Mouse (Mus musculus) kidney, embryonic 15.5 days (tissue): ENCODE results near the gene Ubac1. TPM values are rescaled to one million over a fixed set of nuclear protein-coding genes. Genes with fewer than 3 reads are reported as not detected.
A peak's percentile ranks its signal among the peaks of the same experiment; 100 is the strongest.

ENCODE experiments used
- ATAC-seq: fragments of 200-750 bp; cut with Nextera tagmentation; replicated peaks from 2 replicates; pipeline ENCODE4 v1.8.0; 2017; ENCODE audit warnings: moderate TSS enrichment; ENCODE audit not compliant: low FRiP score
- H3K27ac ChIP-seq: fragments of 300-500 bp; sonication (generic); 2 replicates; pipeline ENCODE4 v1.5.1; 2015; ENCODE audit warnings: mild to moderate bottlenecking, inconsistent platforms
- H3K27me3 ChIP-seq: fragments of 300-500 bp; sonication (generic); 2 replicates; pipeline ENCODE4 v1.6.1; 2015; ENCODE audit warnings: inconsistent platforms
- H3K36me3 ChIP-seq: fragments of 300-500 bp; sonication (generic); 2 replicates; pipeline ENCODE4 v1.6.1; 2015; ENCODE audit warnings: inconsistent platforms
- H3K4me1 ChIP-seq: fragments of 300-500 bp; sonication (generic); 2 replicates; pipeline ENCODE4 v1.6.1; 2015; ENCODE audit warnings: inconsistent platforms
- H3K4me2 ChIP-seq: fragments of 300-500 bp; sonication (generic); 2 replicates; pipeline ENCODE4 v1.6.1; 2015; ENCODE audit warnings: moderate library complexity, mild to moderate bottlenecking, inconsistent platforms
- H3K4me3 ChIP-seq: fragments of 300-500 bp; sonication (generic); replicated peaks from 2 replicates; pipeline ENCODE4 v1.5.1; 2015; ENCODE audit warnings: mild to moderate bottlenecking, inconsistent platforms
- H3K9ac ChIP-seq: fragments of 300-500 bp; sonication (generic); 2 replicates; pipeline ENCODE4 v1.6.1; 2015; ENCODE audit warnings: mild to moderate bottlenecking, inconsistent platforms
- H3K9me3 ChIP-seq: fragments of 300-500 bp; sonication (generic); replicated peaks from 2 replicates; pipeline ENCODE4 v1.6.1; 2016; ENCODE audit warnings: inconsistent platforms
- WGBS: fragments of 180-500 bp; shearing (Covaris S2); methylation state at CpG from one replicate; pipeline ENCODE4 v1.1.7; 2015; ENCODE audit warnings: mixed read lengths; 5-methylcytosine and 5-hydroxymethylcytosine counted together
- polyA plus RNA-seq: library from polyadenylated mRNA; unstranded; fragments of >200 nt; fragmentation: Nextera tagmentation; extraction: Ambion mirVana; gene quantifications from 2 replicates; pipeline ENCODE4 v1.2.1, GENCODE M21; 2015

Ubac1 gene
- polyA plus RNA-seq, 1 experiment from 2014 or later = 94.5 TPM

DNA sequence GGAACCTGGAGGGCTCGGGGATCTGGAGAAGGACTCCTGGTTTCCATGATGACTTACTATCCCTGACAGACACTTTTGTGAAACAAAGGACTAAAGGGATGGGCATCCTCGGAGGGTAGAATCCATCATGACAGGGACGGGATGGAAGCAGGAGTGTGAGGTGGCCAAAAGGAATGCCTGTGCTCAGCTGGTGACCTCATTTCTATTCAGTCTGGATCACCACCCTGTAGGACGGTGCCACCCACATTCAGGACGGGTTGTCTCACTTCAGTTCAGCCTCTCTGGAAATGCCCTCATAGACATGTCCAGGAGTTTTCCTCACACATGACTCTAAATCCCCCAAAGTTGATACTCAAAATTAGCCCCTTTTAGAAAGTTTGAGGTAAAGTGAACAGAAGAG is 34.9 kb downstream of the Ubac1 start:
- WGBS = 68% methylated on average over 5 of the region's 5 CpGs
- Histone ChIP-seq H3K36me3 (no peaks in the 10 kb centered on the region), H3K9ac (no peak overlapping the region), H3K4me3 (no peak overlapping the region), H3K4me2 (no peak overlapping the region), H3K9me3 (no peaks in the 10 kb centered on the region), H3K4me1 (peaks cover 14% of the 10 kb centered on the region), H3K27ac (peak overlapping the region; percentile 5; the same call in 1 of the 2 replicates), H3K27me3 (no peaks in the 10 kb centered on the region)
- ATAC-seq = no peak

- H3K9me3 ChIP-seq = no peaks in the 10 kb centered on the region
- H3K4me1 ChIP-seq = peaks cover 45% of the 10 kb centered on the region
- H3K4me3 ChIP-seq = peak within 1 kb of the TSS; percentile 71
- peak within 1 kb of the TSS; percentile 86 for H3K4me2 ChIP-seq
- no peaks in the 10 kb centered on the region for H3K27me3 ChIP-seq
- peak within 1 kb of the TSS; percentile 82 for H3K27ac ChIP-seq
- H3K9ac ChIP-seq = peak within 1 kb of the TSS; percentile 80
- WGBS = under 1% methylated on average over 53 of the region's 64 CpGs
- ATAC-seq = peak; percentile 99
- no peaks in the 10 kb centered on the region for H3K36me3 ChIP-seq
Measured at GRCm38 (mm10) chr2:25983159-25983907, 38.2 kb downstream of the Ubac1 start, which contains the start of gene Camsap1. TSS of gene Camsap1 (minus strand) at chr2:25983282.

GRCm38 (mm10) chr2:25982426-25983091 is 39.0 kb downstream of the Ubac1 start:
- no peaks in the 10 kb centered on the region for H3K9me3 ChIP-seq
- peak; percentile 26 for ATAC-seq
- peak overlapping the region; percentile 86 for H3K4me2 ChIP-seq
- H3K9ac ChIP-seq = peak overlapping the region; percentile 80
- H3K27me3 ChIP-seq = no peaks in the 10 kb centered on the region
- H3K27ac ChIP-seq = peak overlapping the region; percentile 82
- H3K4me1 ChIP-seq = peaks cover 52% of the 10 kb centered on the region
- WGBS = under 1% methylated on average over 67 of the region's 76 CpGs
- peak overlapping the region; percentile 71 for H3K4me3 ChIP-seq
- no peaks in the 10 kb centered on the region for H3K36me3 ChIP-seq

- Histone ChIP-seq H3K36me3 (0 out of 2 replicates have a peak, but pooled peaks cover under 1% of the 10 kb centered on the region), H3K9me3 (no peaks in the 10 kb centered on the region), H3K27ac (peak overlapping the region; percentile 82; the same call in 1 of the 2 replicates), H3K4me2 (peak overlapping the region; percentile 86), H3K9ac (peak overlapping the region; percentile 80), H3K4me3 (peak overlapping the region; percentile 71), H3K27me3 (no peaks in the 10 kb centered on the region), H3K4me1 (peaks cover 52% of the 10 kb centered on the region)
- ATAC-seq = no peak
- WGBS = under 1% methylated on average over 16 of the region's 16 CpGs
Measured at GRCm38 (mm10) chr2:25982052-25982425, 39.5 kb downstream of the Ubac1 start.

DNA sequence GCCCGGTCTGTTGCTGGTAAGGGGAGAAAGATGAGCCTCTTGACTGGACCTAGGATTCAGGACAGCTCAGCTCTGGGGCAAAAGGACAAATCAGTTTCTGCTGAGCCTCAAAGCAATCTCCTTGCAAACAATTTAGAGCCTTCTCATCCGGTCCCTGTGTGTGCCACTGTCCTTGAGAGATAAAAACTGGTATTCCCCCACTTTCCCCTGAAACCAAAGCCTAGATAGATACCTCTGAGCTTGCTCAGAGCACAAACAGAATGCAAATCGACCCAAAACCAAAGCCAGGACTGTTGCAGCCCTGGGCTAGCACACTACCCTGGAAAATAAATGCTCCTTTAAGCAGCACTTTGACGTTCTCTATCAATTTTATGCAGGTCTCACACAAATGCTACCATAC is 42.5 kb downstream of the Ubac1 start:
- ATAC-seq = no peak

DNA sequence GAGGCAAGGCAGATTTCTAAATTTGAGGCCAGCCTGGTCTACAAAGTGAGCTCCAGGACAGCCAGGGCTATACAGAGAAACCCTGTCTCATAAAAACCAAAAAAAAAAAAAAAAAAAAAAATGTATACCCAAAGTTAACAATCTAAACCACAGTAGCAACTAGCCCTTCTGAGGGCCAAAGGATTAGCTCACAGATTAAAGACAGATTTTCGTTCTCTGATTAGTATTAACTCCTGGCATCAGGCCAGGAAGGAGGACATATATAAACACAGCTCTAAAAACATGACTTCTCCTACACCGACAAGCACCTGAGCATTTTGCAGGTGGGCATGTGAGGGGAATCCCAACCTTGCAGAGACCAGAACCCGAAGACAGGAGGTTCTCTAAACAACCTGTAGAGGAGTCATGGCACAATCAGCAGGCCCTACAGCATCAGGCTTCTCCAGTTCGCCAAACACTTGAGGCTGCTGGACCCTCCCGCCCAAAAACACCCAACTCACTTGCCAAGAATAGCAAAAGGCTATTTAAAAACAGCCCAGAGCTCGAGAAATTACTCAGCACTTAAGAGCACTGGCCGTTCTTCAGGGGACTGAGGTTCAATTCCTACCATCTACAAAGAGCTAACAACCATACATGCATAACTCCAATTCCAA is 43.8 kb downstream of the Ubac1 start:
- ATAC-seq = no peak
- H3K9ac ChIP-seq = no peak overlapping the region
- H3K4me2 ChIP-seq = no peak overlapping the region
- no peak overlapping the region for H3K4me3 ChIP-seq
- H3K9me3 ChIP-seq = no peaks in the 10 kb centered on the region
- no peaks in the 10 kb centered on the region for H3K27me3 ChIP-seq
- WGBS = 61% methylated on average over 7 of the region's 7 CpGs
- 0 out of 2 replicates have a peak, but pooled peaks cover 5% of the 10 kb centered on the region for H3K36me3 ChIP-seq
- no peak overlapping the region for H3K27ac ChIP-seq
- H3K4me1 ChIP-seq = peaks cover 49% of the 10 kb centered on the region

More for the DNA sequence above, 42.5 kb downstream of the Ubac1 start:
- Histone ChIP-seq H3K9ac (no peak overlapping the region), H3K4me3 (no peak overlapping the region), H3K27me3 (no peaks in the 10 kb centered on the region), H3K4me2 (no peak overlapping the region), H3K36me3 (0 out of 2 replicates have a peak, but pooled peaks cover 5% of the 10 kb centered on the region), H3K27ac (0 out of 2 replicates have a peak overlapping the region, but pooled peaks have one; percentile 11), H3K4me1 (peaks cover 47% of the 10 kb centered on the region), H3K9me3 (no peaks in the 10 kb centered on the region)
- 75% methylated on average over 4 of the region's 4 CpGs for WGBS

DNA sequence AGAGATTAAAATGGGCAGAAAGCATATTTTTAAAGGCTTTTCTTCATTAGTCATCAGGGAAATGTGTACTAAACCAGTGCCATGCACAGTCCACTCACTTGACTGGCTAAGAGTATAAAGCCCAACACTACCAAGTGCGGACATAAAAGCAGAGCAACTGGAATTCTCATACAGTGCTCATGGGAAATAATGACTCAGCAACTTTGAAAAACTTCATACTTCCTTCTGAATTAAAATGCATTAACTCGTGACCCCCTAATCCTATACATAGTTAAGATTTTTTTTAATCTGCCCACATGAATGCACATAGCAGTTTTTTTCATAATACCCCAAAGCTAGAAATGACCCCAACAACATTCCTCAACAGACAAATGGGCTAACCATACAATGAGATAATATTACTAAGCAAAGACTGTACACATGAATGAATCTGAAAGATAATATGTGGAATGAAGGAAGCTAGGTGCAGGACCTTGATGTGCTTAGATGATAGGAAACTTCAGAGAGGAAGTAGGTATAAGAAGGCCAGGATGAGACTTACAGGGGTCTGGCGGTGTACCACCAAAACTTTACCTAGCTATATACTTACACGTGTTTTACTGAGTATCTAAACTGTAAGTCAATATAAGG is 46.3 kb downstream of the Ubac1 start:
- ATAC-seq = no peak
- Histone ChIP-seq H3K4me2 (no peak overlapping the region), H3K36me3 (0 out of 2 replicates have a peak, but pooled peaks cover 18% of the 10 kb centered on the region), H3K9me3 (no peaks in the 10 kb centered on the region), H3K9ac (no peak overlapping the region), H3K4me3 (no peak overlapping the region), H3K27me3 (no peaks in the 10 kb centered on the region), H3K4me1 (peaks cover 34% of the 10 kb centered on the region), H3K27ac (no peak overlapping the region)
- 88% methylated on average over 4 of the region's 4 CpGs for WGBS

DNA sequence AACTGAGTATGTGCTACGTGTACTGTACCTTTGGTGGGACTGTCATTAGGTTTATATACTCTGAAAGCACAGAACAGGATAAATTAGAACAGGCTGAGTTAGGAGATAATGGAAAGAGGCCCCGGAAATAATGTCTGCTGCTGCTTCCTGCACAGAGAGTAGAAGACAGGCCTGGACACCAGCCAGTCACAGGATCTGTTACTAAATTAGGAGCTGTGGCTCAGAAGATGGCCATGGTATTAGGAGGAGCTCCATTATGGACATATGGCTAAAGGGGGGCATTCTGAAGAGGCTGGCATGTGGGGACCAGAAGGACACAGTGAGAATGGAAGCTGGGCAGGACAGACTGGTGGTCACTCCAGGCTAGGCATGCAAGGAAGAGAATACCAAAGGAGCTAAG is 51.1 kb downstream of the Ubac1 start:
- Histone ChIP-seq H3K27ac (no peak overlapping the region), H3K9me3 (no peaks in the 10 kb centered on the region), H3K4me2 (no peak overlapping the region), H3K9ac (no peak overlapping the region), H3K27me3 (no peaks in the 10 kb centered on the region), H3K4me1 (0 out of 2 replicates have a peak, but pooled peaks cover 7% of the 10 kb centered on the region), H3K4me3 (no peak overlapping the region), H3K36me3 (peaks cover 38% of the 10 kb centered on the region)
- no peak for ATAC-seq
- WGBS = 79% methylated on average over 2 of the region's 2 CpGs

DNA sequence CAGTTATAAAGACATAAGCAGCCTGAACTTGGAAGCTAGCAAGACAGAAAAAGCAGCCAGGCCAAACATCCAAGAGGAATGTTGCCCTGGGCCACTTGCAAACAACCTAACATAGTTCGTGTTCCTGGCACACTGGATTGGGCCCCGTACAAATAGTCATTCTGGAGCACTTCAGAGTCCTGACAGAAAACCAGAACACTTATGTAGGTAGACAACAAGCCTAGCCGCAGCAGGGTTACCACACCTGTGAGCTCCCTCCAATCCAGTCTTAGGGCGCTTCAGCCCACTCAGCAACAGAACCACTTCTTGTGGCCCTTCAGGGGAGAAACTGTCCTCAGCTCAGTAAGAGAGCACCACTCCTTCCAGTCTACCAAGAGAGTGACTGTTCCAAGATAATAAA is 52.2 kb downstream of the Ubac1 start:
- peaks cover 49% of the 10 kb centered on the region for H3K36me3 ChIP-seq
- 95% methylated on average over 4 of the region's 4 CpGs for WGBS
- H3K9me3 ChIP-seq = no peaks in the 10 kb centered on the region
- H3K9ac ChIP-seq = no peak overlapping the region
- H3K4me2 ChIP-seq = no peak overlapping the region
- H3K27me3 ChIP-seq = no peaks in the 10 kb centered on the region
- H3K4me3 ChIP-seq = no peak overlapping the region
- no peak for ATAC-seq
- 0 out of 2 replicates have a peak, but pooled peaks cover 7% of the 10 kb centered on the region for H3K4me1 ChIP-seq
- no peak overlapping the region for H3K27ac ChIP-seq

- H3K4me2 ChIP-seq = no peak overlapping the region
- H3K9me3 ChIP-seq = no peaks in the 10 kb centered on the region
- H3K36me3 ChIP-seq = peaks cover 83% of the 10 kb centered on the region
- WGBS = 92% methylated on average over 3 of the region's 3 CpGs
- no peak overlapping the region for H3K4me3 ChIP-seq
- no peak overlapping the region for H3K27ac ChIP-seq
- no peaks in the 10 kb centered on the region for H3K4me1 ChIP-seq
- H3K27me3 ChIP-seq = no peaks in the 10 kb centered on the region
- no peak for ATAC-seq
- no peak overlapping the region for H3K9ac ChIP-seq
Measured at GRCm38 (mm10) chr2:25949291-25949690, 72.3 kb downstream of the Ubac1 start.
